Mouse (Mus musculus) layer of hippocampus, postnatal 10 days (tissue): ENCODE data around the gene Socs7. TPM values are rescaled to one million over a fixed set of nuclear protein-coding genes. Genes with fewer than 3 reads are reported as not detected.

Source experiments
- DNase-seq, 2 experiments: peaks; one replicate each; pipeline ENCODE4 v3.0.0; 2021; ENCODE audit warnings: low spot score in 2 of 2
- total RNA-seq, 2 experiments: library from RNA; stranded (reverse); gene quantifications; 2 replicates each; pipeline ENCODE4 v1.2.3; 2021

Socs7 gene
- total RNA-seq, 2 experiments from 2014 or later = 69.2 to 72.6 TPM

DNA sequence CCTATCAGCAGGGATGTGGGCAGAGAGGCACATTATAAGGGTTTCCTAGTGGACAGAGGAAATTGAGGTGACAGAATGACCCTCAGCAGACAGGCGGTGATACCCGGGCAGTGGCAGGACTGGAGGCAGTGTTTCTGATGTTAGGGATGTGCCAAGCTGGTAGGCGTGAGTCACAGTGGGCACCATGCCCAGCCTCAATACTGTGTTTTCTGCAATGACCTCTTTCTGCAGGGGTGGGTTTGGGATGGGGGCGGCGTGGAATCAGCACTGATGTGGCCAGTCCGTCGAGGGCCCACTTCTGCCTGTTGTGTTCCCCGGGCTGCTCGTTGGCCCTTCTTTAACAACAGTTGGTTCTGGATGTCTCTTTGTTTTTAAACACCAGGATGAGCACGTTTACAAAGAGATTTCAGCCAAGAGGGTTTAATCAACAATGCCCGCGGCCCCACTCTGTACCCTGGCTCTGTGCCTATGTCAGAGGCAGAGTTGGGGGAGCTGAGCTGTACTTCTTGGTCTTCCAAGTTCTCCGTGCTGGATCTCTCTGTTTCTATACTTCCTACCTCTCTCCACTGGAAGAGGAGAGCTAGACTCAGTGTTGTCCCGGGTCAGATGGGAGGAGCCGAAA is 78.8 kb downstream of the Socs7 start:
- DNase-seq = peak in 1 of 2 experiments; percentile 46

DNA sequence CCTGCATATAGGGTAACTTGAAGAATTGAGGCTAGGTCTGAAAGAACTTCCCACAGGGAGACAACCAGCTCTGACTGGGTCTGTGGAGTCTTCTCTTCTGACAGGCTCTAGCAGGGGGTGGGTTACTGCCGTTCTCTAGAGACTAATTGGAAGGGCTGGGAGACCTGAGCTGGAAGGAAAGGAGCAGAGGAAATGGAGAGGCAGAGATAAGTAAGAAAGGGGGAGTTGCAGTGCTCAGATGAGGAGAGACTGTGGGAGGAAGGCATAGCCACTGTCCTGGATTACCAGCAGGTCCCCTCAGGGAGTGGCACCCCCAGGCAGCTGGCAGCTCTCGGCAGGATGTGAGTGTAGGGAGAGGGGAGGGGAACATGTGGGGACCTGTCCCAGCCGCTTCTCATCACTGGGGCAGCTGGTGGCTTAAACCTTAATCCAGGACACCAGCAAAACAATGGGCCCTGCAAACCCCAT is 79.3 kb downstream of the Socs7 start:
- DNase-seq = no peak

DNA sequence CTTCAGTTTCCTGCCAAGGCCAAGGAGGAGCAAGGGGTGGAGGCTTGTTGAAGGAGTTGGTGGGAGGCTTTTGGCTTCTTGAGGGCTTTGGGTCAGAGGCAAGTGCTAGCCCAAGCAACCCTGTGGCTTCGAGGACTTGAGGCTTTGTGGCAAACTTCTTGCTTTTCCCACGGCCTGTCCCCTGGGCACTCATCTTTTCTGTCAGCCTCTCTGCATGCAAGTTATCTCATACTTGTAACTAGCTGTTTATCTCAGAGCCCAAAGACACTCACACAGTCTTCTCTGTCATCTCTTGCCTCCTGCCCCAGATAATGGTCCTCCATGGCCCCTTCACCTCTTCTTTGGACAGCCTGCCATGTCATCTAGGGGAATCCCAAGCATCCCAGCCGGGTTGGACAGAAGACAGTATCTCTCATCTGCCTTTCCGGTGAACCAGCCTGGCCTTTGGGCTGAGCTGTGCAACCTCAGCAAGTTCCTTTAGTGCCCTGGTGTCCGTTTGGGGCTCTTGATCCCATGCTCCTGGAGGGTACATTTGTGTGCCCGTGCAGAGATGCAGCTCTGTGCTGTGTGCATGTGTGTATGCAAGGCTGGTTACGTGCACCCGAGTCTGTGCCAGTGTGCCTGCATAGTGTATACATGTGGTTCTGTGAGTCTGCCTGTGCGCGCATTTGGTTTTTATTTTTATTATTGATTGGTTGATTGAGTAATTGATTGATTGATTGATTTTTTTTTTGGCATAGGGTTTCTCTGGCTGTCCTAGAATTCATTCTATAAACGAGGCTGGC is 80.7 kb downstream of the Socs7 start:
- DNase-seq = no peak

DNA sequence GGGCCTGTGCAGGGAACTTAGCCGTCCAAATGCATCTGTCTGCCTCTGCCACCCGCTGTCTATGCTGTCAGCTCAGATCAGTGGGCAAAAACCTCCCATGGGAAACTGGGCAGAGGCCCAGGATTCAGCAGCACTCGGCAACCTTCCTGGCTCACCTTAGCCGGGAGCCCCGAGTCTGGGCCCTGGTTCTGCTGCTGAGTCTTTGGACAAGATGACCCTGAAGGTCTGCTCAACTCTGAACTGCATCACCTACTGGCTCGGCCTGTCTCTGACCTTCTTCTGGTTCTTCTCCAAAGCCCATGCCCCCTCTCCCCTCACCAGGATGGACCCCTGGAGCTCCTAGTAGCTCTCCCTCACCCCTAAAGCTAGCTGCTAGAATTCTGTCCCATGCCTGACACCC is 83.2 kb downstream of the Socs7 start:
- no peak for DNase-seq

DNA sequence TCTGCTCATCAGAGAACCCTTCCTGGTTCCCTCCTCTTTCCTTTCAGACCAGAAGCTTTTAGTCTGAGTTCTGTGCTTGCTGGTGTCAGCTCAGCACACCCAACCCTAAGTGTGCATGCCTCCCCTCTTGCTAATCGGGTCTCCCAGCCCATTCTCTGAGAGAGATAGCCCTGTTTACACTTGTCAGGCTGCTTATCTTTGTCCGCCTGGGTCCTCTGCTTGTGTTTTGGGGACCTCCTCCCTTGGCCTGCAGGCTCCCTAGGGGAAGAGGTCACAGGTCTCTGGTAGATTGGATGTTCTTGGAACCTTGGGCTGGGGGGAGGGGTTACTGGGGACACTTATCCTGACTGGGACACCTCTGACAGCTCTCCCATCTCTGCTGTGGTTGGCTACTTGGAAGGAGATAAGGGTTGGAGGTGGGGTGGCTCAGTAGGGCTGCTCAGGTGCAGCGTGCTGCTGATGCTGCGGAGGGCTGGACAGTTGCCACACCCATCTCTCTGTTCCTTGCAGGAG is 83.7 kb downstream of the Socs7 start:
- DNase-seq = no peak

DNA sequence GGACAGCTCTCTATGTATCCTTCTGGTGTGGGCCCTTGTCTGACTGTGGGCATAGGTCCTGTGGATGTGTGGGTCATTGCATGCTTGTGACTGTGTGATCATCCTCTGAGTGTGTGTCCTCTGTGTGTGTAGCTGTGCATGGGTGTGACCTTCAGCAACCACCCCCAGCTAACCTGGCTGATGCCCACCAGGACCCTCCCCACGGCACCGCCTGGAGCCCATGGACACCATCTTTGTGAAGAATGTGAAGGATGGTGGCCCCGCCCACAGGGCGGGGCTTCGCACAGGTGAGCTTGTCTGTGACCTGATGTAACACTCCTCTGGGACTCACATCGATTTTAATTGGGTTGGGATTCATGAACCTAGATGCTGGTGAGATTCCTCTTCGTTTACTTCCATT is 85.6 kb downstream of the Socs7 start:
- DNase-seq = no peak

Other genes with a start within 250 kb of the Socs7 start
- gene Tbx21, start 247.2 kb upstream of the Socs7 start, total RNA-seq = under 1 TPM; 0.18 TPM
- 10 to 100 TPM; 54.4 to 60.4 TPM for gene Tbkbp1, start 211.1 kb upstream of the Socs7 start, total RNA-seq
- 100 to 1,000 TPM; 125 to 136 TPM for gene Kpnb1, start 174.7 kb upstream of the Socs7 start, total RNA-seq
- 100 to 1,000 TPM; 144 to 159 TPM for gene Npepps, start 81.9 kb upstream of the Socs7 start, total RNA-seq
- 10 to 100 TPM; 22.8 to 23.7 TPM for gene Mrpl45, start 46.8 kb upstream of the Socs7 start, total RNA-seq
- gene Gpr179, start 10.5 kb upstream of the Socs7 start, total RNA-seq = under 1 TPM; 0.34 to 0.42 TPM
- 10 to 100 TPM; 73.3 to 77.4 TPM for gene Arhgap23, start 53.0 kb downstream of the Socs7 start, total RNA-seq
- gene 4933428G20Rik, start 137.8 kb downstream of the Socs7 start, total RNA-seq = under 1 TPM in 1 of 2 experiments, not detected in 1; 0.22 TPM
- gene Srcin1, start 213.6 kb downstream of the Socs7 start, total RNA-seq = 100 to 1,000 TPM; 271 to 286 TPM